Mouse (Mus musculus) ES-E14 (cell line): ENCODE results near the gene Ywhab.

ENCODE experiments used
- HCFC1 ChIP-seq: IDR thresholded peaks from 2 replicates; pipeline ENCODE4 v1.6.1; 2012; ENCODE audit warnings: low read length, inconsistent platforms, borderline replicate concordance; ENCODE audit not compliant: insufficient read depth
- MAFK ChIP-seq: IDR thresholded peaks from 2 replicates; pipeline ENCODE4 v1.6.1; 2014; ENCODE audit warnings: mild to moderate bottlenecking, low read depth, low read length, inconsistent platforms; ENCODE audit not compliant: insufficient read depth
- ZNF384 ChIP-seq: IDR thresholded peaks from 2 replicates; pipeline ENCODE4 v1.6.1; 2012; ENCODE audit warnings: low read depth, low read length, inconsistent platforms

GRCm38 (mm10) chr2:163994654-163994976 lies at the start of gene Ywhab:
- no peak for TF ChIP-seq ZNF384
- TF ChIP-seq HCFC1: no peak
- TF ChIP-seq MAFK: no peak
